Mouse (Mus musculus): Measurements from ENCODE around the gene Tmem182. TPM values are rescaled to one million over a fixed set of nuclear protein-coding genes. Genes with fewer than 3 reads are reported as not detected.

Gene Tmem182
- polyA plus RNA-seq, 1 experiment from 2014 or later, result 0.57 TPM

DNA sequence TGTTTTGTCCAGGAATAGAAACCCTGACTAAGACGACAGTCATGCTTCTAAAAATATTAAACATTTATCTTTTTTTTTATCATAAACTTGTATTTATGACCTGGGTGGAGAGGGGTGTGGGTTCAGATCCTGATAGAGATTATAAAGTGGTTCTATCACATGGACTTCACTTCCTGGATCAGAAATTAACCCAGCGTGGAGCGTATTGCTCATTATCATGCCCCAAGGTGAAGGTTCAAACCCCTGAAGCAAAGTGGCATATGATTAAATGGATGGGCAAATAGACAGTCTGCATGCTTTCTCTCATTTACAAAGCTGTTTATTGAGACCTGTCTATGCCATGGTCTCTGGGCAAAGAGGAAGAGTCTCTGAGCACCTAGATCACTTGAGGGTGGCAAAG is 28.6 kb upstream of the Tmem182 start:
- TF ChIP-seq CTCF (IDR thresholded peaks at IDR 0.05), result no peak
- TF ChIP-seq EP300 (IDR thresholded peaks at IDR 0.05), result no peak
- no peak overlapping the region for H3K4me2 ChIP-seq (replicated peaks; ENCODE audit: low read depth, low read length)

DNA sequence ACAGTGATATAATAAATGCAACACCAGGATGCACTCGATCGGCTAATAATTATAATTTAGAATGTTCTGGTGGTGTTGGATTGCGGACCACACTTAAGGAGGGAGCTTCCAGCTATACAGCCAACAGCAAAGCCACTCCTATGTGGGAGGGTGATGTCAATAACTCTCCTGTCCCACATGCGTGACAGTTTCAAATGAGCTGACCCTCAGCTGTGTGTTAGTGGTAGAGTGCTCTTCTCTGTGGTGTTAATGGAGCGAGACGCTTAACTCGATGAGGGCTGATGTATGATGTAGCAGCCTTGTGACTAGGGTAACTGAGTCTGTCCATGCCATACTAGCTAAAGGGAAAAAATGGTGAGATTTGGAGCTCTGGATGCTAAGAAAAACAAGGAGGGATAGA is 22.0 kb upstream of the Tmem182 start:
- no peak for TF ChIP-seq EP300 (IDR thresholded peaks at IDR 0.05)
- TF ChIP-seq CTCF (IDR thresholded peaks at IDR 0.05), result no peak
- Histone ChIP-seq H3K4me1 (ENCODE audit: insufficient read depth, low read depth, low read length) (no peaks in the 10 kb centered on the region), H3K36me3 (ENCODE audit: insufficient read depth, low read length) (no peaks in the 10 kb centered on the region), H3K4me2 (replicated peaks; ENCODE audit: low read depth, low read length) (no peak overlapping the region), H3K9me3 (ENCODE audit: low read length) (no peaks in the 10 kb centered on the region), H3K27me3 (replicated peaks; ENCODE audit: insufficient read depth, low read length) (no peaks in the 10 kb centered on the region), H3K4me3 (ENCODE audit: low read depth, low read length) (no peak overlapping the region), H3K27ac (ENCODE audit: low read length) (no peak overlapping the region), H3K9ac (replicated peaks; ENCODE audit: low read depth) (no peak overlapping the region)
- 96% methylated on average over 7 of the region's 7 CpGs for WGBS
- ATAC-seq (no peak), DNase-seq (ENCODE audit: low spot score) (no peak)

More for the DNA sequence above, 28.6 kb upstream of the Tmem182 start:
- H3K9me3 ChIP-seq (ENCODE audit: low read length), result no peaks in the 10 kb centered on the region
- no peak for ATAC-seq
- 73% methylated on average over 3 of the region's 3 CpGs for WGBS
- H3K27ac ChIP-seq (ENCODE audit: low read length), result no peak overlapping the region
- no peaks in the 10 kb centered on the region for H3K36me3 ChIP-seq (ENCODE audit: insufficient read depth, low read length)
- no peak for DNase-seq (ENCODE audit: low spot score)
- no peak overlapping the region for H3K4me3 ChIP-seq (ENCODE audit: low read depth, low read length)
- H3K27me3 ChIP-seq (replicated peaks; ENCODE audit: insufficient read depth, low read length), result no peaks in the 10 kb centered on the region
- no peak overlapping the region for H3K9ac ChIP-seq (replicated peaks; ENCODE audit: low read depth)
- H3K4me1 ChIP-seq (ENCODE audit: insufficient read depth, low read depth, low read length), result no peaks in the 10 kb centered on the region

DNA sequence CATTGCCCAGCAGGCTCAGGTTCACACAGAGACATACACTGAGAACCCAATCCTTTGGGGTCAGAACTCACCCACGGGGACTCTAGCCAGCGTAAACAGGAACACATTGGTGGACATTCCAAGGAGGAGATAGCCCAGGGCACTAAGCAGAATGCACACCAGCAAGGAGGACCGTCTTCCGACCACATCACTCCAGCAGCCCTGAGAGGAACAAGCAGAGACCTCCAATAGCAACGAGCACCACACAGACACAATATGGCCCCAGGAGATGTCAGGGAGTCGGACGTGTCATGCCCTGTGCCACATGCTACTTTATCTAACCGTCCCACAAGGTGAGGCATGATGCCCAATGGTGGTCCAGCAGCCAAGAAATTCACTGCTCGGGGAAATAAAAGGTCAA is 21.1 kb upstream of the Tmem182 start:
- no peaks in the 10 kb centered on the region for H3K9me3 ChIP-seq (ENCODE audit: low read length)
- no peaks in the 10 kb centered on the region for H3K4me1 ChIP-seq (ENCODE audit: insufficient read depth, low read depth, low read length)
- H3K36me3 ChIP-seq (ENCODE audit: insufficient read depth, low read length), result no peaks in the 10 kb centered on the region
- no peak for DNase-seq (ENCODE audit: low spot score)
- WGBS, result 85% methylated on average over 9 of the region's 9 CpGs
- no peak for TF ChIP-seq EP300 (IDR thresholded peaks at IDR 0.05)
- no peak for TF ChIP-seq CTCF (IDR thresholded peaks at IDR 0.05)
- no peaks in the 10 kb centered on the region for H3K27me3 ChIP-seq (replicated peaks; ENCODE audit: insufficient read depth, low read length)
- H3K9ac ChIP-seq (replicated peaks; ENCODE audit: low read depth), result no peak overlapping the region
- no peak for ATAC-seq
- no peak overlapping the region for H3K27ac ChIP-seq (ENCODE audit: low read length)
- no peak overlapping the region for H3K4me3 ChIP-seq (ENCODE audit: low read depth, low read length)
- no peak overlapping the region for H3K4me2 ChIP-seq (replicated peaks; ENCODE audit: low read depth, low read length)

DNA sequence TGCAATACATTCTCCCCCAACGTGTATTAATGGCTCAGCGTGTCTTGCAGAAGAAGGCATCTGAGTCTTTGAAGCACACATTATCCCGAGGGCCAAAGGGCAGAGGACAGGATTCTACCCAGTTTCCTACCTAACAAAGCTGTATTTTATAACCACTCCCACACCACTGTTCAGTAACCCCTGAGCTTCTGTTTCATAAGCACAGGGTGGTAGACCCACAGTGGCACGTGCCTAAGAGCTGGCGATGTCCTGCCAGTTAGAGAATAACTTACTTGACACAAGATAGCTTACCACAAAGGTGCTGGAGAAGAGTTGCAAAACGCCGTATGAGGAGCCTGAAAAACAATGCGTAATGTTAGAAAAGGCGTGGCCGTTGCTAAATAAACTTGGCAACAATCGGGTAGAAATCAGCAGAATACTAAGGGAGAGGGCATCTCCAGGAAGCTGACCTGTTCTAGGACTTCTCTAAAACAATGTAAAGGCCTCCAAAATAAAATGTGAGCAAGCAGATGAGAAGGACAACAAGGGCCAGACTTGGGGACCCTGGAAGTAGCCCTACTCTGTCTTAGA is 19.4 kb upstream of the Tmem182 start:
- Histone ChIP-seq H3K27ac (ENCODE audit: low read length) (no peak overlapping the region), H3K27me3 (replicated peaks; ENCODE audit: insufficient read depth, low read length) (no peaks in the 10 kb centered on the region), H3K4me2 (replicated peaks; ENCODE audit: low read depth, low read length) (no peak overlapping the region), H3K4me1 (ENCODE audit: insufficient read depth, low read depth, low read length) (peaks cover 2% of the 10 kb centered on the region; the same call in 1 of the 2 replicates), H3K36me3 (ENCODE audit: insufficient read depth, low read length) (no peaks in the 10 kb centered on the region), H3K9me3 (ENCODE audit: low read length) (no peaks in the 10 kb centered on the region), H3K9ac (replicated peaks; ENCODE audit: low read depth) (no peak overlapping the region), H3K4me3 (ENCODE audit: low read depth, low read length) (no peak overlapping the region)
- no peak for TF ChIP-seq EP300 (IDR thresholded peaks at IDR 0.05)
- TF ChIP-seq CTCF (IDR thresholded peaks at IDR 0.05), result no peak
- 67% methylated on average over 11 of the region's 11 CpGs for WGBS
- no peak for ATAC-seq
- no peak for DNase-seq (ENCODE audit: low spot score)

DNA sequence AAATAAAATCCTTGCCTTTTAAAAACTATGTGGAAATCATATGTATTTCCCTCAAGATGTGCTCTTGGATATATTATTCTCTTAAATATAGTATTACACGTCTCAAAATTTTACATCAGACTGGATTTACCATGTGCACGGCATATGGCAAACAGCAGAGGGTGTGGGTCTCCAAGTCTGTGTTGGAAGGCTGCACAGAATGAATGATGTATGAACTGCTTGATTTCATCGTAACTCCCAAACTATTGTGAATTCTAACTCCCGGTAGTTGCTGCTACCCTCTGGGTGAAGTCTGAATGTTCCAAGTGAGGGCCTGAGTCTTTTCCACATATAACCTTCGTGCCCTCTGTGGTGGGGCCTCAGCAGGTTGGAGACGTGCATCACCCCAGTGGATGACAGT is 16.4 kb upstream of the Tmem182 start:
- Histone ChIP-seq H3K4me2 (replicated peaks; ENCODE audit: low read depth, low read length) (no peak overlapping the region), H3K27ac (ENCODE audit: low read length) (no peak overlapping the region), H3K27me3 (replicated peaks; ENCODE audit: insufficient read depth, low read length) (no peaks in the 10 kb centered on the region), H3K4me1 (ENCODE audit: insufficient read depth, low read depth, low read length) (peaks cover 3% of the 10 kb centered on the region; the same call in 1 of the 2 replicates), H3K4me3 (ENCODE audit: low read depth, low read length) (no peak overlapping the region), H3K36me3 (ENCODE audit: insufficient read depth, low read length) (no peaks in the 10 kb centered on the region), H3K9ac (replicated peaks; ENCODE audit: low read depth) (no peak overlapping the region), H3K9me3 (ENCODE audit: low read length) (no peaks in the 10 kb centered on the region)
- no peak for ATAC-seq
- TF ChIP-seq EP300 (IDR thresholded peaks at IDR 0.05), result no peak
- TF ChIP-seq CTCF (IDR thresholded peaks at IDR 0.05), result no peak
- WGBS, result 78% methylated on average over 6 of the region's 6 CpGs
- no peak for DNase-seq (ENCODE audit: low spot score)

DNA sequence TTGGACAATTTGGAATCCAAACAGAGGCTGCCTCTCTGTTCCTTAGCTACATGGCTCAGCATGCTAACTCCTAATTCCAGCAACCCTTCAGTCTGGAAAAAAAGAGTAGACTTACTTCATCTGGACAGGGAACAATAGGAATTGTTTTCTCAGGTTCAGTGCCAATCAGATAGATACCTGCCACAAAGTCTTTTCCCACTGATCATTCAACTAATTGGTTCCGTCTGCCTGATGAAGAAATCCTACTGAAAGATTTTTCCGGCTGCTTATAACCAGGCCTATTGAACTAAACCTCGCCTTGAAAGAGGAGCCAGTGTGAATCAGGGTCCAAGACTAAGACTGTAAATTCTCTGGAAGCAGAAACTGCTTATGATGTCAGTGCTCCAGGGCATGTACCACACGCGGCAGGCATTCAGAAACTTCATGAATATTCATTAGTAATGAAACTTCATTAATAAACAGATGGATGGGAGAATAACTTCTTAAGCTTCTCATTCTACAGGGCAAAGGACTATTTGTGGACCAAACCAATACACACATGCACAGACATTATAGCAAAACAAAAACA is 15.7 kb upstream of the Tmem182 start:
- DNase-seq (ENCODE audit: low spot score) (no peak), ATAC-seq (no peak)
- Histone ChIP-seq H3K4me3 (ENCODE audit: low read depth, low read length) (peak overlapping the region; percentile 56), H3K4me2 (replicated peaks; ENCODE audit: low read depth, low read length) (peak overlapping the region; percentile 59), H3K36me3 (ENCODE audit: insufficient read depth, low read length) (no peaks in the 10 kb centered on the region), H3K27ac (ENCODE audit: low read length) (no peak overlapping the region), H3K4me1 (ENCODE audit: insufficient read depth, low read depth, low read length) (peaks cover 3% of the 10 kb centered on the region; the same call in 1 of the 2 replicates), H3K9ac (replicated peaks; ENCODE audit: low read depth) (no peak overlapping the region), H3K9me3 (ENCODE audit: low read length) (no peaks in the 10 kb centered on the region), H3K27me3 (replicated peaks; ENCODE audit: insufficient read depth, low read length) (no peaks in the 10 kb centered on the region)
- WGBS, result 45% methylated on average over 5 of the region's 5 CpGs
- TF ChIP-seq EP300 (IDR thresholded peaks at IDR 0.05) (no peak), CTCF (IDR thresholded peaks at IDR 0.05) (no peak)
